Mouse (Mus musculus) cerebellum, adult 2 months (tissue): ENCODE results near the gene Slc13a4. TPM values are rescaled to one million over a fixed set of nuclear protein-coding genes. Genes with fewer than 3 reads are reported as not detected.

Experiments
- DNase-seq, 2 experiments: peaks; one replicate each; pipeline ENCODE4 v3.0.0; 2021
- H3K27ac ChIP-seq: fragments of 200-500 bp; 2 replicates; pipeline ENCODE4 v1.5.1; 2012; ENCODE audit warnings: low read length, control low read depth, inconsistent platforms; ENCODE audit not compliant: insufficient read depth
- H3K27me3 ChIP-seq: fragments of 200-500 bp; 2 replicates; pipeline ENCODE4 v1.6.1; 2012; ENCODE audit warnings: inconsistent platforms, mild to moderate bottlenecking, low read length, moderate library complexity; ENCODE audit not compliant: control insufficient read depth, insufficient read depth
- H3K4me1 ChIP-seq: fragments of 200-500 bp; 2 replicates; pipeline ENCODE4 v1.6.1; 2011; ENCODE audit warnings: low read length; ENCODE audit not compliant: control insufficient read depth, insufficient read depth
- H3K4me3 ChIP-seq: fragments of 200-500 bp; replicated peaks from 2 replicates; pipeline ENCODE3; 2011; ENCODE audit warnings: mild to moderate bottlenecking, low read depth, low read length, control low read depth; ENCODE audit not compliant: insufficient read depth
- CTCF ChIP-seq: fragments of 200-500 bp; IDR thresholded peaks from 2 replicates; pipeline ENCODE4 v1.5.1; 2011; ENCODE audit warnings: low read depth, mild to moderate bottlenecking, control low read depth, low read length, moderate library complexity, borderline replicate concordance; ENCODE audit not compliant: insufficient read depth
- POLR2A ChIP-seq: fragments of 200-500 bp; IDR thresholded peaks from 2 replicates; pipeline ENCODE4 v1.6.1; 2011; ENCODE audit warnings: low read length, control low read depth, borderline replicate concordance; ENCODE audit not compliant: insufficient read depth
- WGBS: fragments of 180-500 bp; shearing (Covaris S2); methylation state at CpG from one replicate; pipeline ENCODE4 v1.1.7; 2018; 5-methylcytosine and 5-hydroxymethylcytosine counted together
- polyA plus RNA-seq: library from polyadenylated mRNA; depleted of rRNA; stranded (reverse); fragments of >200 nt; gene quantifications from 2 replicates; pipeline ENCODE4 v1.2.3, GENCODE M21; 2012

Gene Slc13a4
- polyA plus RNA-seq, 1 experiment, result 4.9 TPM

DNA sequence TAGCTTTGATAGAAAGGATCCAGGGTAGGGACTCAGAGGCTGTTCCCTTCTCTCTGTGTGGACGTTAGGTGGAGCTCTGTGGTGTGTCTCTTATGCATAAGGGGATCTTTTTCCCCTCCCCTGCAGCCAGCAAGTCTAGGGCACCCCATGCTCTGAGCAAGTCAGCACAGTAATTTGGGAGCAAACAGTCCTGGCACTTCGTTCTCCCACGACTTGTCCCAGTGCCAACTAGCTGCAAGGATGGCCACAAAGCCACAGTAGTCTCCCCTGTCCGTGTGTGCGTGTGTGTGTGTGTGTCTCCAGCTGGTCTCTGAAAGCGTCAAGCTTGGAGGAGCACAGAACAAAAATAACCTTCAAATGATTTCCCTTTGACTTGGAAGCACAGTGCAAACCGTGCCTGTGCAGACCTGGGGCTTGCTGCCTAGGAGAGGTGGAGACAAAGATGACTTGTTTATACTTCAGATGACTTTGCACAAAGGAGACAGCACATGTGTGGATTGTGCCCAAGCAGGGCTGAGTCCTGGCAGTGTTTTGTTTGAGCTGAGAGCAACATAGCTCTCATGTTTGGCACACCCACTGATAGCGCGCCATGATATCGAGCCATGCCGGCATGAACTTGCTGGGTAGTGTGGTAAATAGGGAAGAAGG lies 19.7 kb downstream of the Slc13a4 start:
- TF ChIP-seq POLR2A, result no peak
- no peak for TF ChIP-seq CTCF
- Histone ChIP-seq H3K4me1 (peaks cover 6% of the 10 kb centered on the region; the same call in 1 of the 2 replicates), H3K27me3 (no peaks in the 10 kb centered on the region), H3K4me3 (no peak overlapping the region), H3K27ac (no peak overlapping the region)
- WGBS, result 8% methylated on average over 11 of the region's 11 CpGs
- peak; percentile 31 to 45 for DNase-seq

DNA sequence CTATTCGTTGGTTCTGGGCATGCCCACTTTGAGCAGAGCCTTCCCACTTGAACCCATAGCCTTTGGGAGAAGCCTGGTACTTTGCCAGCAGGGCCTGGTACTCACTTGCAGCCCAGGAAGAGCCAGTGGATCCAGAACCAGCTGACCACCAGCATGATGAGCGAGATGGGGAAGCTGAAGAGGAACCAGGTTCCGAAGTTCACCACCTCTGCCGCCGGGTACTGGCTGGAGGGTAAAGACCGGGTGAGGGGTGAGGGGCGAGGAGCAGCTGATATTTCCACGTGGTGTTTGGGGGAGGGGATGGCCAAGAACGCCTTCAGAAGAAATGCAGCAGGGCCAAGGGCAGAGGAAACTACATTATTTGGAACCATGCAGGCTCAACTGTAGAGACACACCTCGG lies 28.6 kb downstream of the Slc13a4 start:
- H3K27me3 ChIP-seq, result no peaks in the 10 kb centered on the region
- H3K27ac ChIP-seq, result no peak overlapping the region
- no peaks in the 10 kb centered on the region for H3K4me1 ChIP-seq
- H3K4me3 ChIP-seq, result no peak overlapping the region
- TF ChIP-seq POLR2A, result no peak
- 87% methylated on average over 10 of the region's 10 CpGs for WGBS
- no peak for DNase-seq

DNA sequence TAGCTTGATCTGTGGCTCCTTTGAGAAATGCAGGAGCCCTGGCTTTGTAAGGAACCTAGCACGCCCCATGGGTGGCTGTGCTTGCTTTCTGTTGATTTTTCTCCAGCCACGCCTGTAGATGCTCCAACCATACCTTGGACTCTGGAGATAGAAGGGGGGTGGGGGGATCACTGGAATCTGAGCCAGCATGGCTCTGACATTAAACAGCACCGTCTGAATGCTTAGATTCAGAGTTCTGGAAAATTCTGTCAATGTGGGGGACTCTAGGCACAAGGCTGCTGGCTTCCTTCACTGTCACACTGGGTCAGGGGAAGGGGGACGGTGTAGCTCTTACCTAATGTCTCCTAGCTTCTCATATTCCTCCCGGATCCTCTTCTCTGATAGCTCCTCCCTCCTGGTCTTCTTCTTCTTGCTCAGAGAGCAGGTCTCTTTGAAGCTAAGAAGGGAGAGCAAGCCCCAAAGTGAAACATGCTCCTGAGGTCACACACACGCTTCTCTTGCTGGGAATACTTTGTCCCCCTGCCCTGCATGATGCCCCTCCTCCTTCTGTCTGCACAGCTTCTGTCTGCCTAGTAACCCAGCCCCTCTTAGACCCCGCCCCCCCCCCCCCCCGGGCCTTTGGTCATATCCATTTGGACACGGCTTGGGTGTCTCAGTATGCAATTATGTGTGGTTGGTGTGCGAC lies 29.9 kb downstream of the Slc13a4 start:
- TF ChIP-seq POLR2A, result no peak
- TF ChIP-seq CTCF, result no peak
- Histone ChIP-seq H3K27me3 (no peaks in the 10 kb centered on the region), H3K27ac (no peak overlapping the region), H3K4me3 (no peak overlapping the region), H3K4me1 (no peaks in the 10 kb centered on the region)
- 44% methylated on average over 10 of the region's 10 CpGs for WGBS
- DNase-seq, result no peak

DNA sequence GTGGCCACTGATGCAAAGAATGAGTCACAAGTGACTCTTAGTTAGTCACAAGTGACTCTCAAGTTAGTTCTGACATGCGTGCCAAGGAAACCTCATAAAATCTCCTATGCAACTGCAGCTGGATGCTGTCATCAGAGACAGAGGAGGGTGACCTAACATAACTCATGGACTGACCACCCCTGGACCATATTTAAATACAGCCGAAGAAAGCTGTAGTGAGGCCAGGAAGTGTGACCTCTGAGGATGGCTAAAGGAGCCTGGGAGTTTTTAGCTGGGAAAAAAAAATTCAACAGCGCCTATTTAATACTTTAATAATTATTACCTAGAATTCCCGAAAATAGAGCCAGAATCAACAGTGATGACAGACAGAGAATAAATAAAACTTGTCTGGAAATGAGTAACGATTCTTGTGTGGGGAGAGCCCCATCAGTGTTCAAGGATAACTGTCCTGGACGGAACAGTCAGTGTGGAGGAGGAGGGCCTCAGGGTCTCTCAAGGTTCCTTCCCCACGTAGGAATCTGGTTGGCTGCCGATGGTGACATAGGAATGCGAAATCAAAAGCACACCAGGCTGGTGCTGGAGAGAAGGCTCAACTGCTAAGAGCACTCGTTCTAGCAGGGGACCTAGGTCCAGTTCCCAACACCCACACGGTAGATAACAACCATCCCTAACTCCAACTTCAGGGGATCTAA lies 34.4 kb downstream of the Slc13a4 start:
- 89% methylated on average over 11 of the region's 11 CpGs for WGBS

DNA sequence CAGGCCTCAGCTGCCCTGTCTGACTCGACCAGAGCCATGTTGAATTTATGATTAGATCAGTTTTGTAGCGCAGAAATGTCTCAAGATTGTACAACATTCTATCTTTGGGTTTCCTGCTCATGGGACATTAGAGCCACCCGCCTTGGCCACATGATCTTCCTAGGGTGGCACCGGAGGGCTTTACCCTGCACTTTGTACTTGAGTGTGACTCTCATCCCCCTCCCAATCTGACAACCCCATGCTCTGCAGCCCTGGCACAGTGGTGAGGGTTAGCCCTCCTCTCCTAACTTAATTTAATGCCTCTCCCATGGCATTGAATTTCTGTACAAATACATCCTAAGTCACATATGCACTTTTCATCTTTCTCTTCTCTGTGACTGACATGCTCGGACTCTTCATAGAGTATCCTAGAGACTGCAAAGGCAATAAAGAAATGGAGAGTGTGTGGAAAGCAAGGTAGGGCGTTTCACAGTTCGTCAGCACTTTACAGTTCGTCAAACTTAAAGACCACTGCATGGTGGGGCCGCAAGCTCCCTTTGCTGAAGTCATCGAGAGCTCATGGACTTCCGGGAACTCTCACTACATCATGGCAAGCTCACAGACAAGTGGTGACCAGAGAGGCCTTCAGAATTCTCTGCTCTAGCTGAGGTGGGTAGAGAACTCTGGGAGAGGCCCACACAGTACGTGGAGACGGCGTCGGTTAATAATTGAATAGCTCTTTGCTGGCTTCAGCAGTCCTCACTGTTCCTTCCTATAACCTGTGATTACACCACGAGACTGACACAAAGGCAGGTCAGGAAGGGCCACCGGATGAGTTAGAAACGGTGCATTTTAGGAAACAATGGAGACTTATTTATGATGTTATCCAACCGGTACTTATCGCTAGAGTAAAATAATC lies 35.8 kb downstream of the Slc13a4 start:
- DNase-seq, result no peak
- H3K4me1 ChIP-seq, result 0 out of 2 replicates have a peak, but pooled peaks cover 3% of the 10 kb centered on the region
- WGBS, result 82% methylated on average over 20 of the region's 20 CpGs
- no peaks in the 10 kb centered on the region for H3K27me3 ChIP-seq
- H3K27ac ChIP-seq, result no peak overlapping the region
- no peak for TF ChIP-seq CTCF
- TF ChIP-seq POLR2A, result no peak
- H3K4me3 ChIP-seq, result no peak overlapping the region

More for the DNA sequence above, 34.4 kb downstream of the Slc13a4 start:
- H3K4me3 ChIP-seq, result no peak overlapping the region
- 0 out of 2 replicates have a peak, but pooled peaks cover 3% of the 10 kb centered on the region for H3K4me1 ChIP-seq
- no peaks in the 10 kb centered on the region for H3K27me3 ChIP-seq
- TF ChIP-seq POLR2A (no peak), CTCF (no peak)
- H3K27ac ChIP-seq, result no peak overlapping the region
- DNase-seq, result no peak

DNA sequence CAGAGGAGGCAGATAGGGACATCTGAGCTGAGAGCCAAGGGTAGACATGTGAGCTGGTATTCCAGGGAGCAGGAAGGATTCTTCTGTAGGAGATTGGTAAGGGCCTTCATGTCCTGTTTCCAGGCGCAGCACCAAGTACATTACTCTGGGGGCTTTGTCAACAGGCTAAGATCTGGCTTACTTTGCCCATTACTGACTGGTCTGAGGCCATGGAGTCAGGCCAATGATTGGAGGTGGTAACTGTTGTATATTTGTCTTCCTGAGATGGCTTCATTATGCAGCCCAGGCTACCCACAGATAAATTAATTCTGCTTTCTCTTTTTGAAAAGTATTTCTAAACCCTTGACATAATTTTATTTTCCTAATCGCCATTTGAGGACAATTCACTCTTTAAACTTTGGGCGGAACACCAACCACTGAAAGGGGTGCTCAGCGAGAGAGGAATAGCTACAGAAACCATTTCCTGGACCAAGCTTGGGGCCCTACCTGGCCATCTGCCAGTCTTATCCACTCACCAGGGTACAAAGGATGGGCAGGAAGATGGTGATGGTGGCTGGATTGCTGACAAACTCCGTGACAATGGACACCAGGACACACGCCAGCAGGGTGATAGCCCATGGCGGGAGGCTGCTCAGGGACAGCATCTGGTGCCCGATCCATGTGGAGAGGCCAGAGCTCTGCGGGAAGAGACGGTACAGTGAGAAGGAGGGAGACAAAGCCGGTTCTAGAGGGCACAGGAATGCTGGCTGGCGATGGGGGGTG lies 36.7 kb downstream of the Slc13a4 start:
- Histone ChIP-seq H3K27me3 (no peaks in the 10 kb centered on the region), H3K4me1 (0 out of 2 replicates have a peak, but pooled peaks cover 3% of the 10 kb centered on the region), H3K4me3 (no peak overlapping the region), H3K27ac (no peak overlapping the region)
- 15% methylated on average over 12 of the region's 12 CpGs for WGBS
- TF ChIP-seq CTCF, result no peak
- TF ChIP-seq POLR2A, result no peak
- DNase-seq, result peak; percentile 33 to 54

DNA sequence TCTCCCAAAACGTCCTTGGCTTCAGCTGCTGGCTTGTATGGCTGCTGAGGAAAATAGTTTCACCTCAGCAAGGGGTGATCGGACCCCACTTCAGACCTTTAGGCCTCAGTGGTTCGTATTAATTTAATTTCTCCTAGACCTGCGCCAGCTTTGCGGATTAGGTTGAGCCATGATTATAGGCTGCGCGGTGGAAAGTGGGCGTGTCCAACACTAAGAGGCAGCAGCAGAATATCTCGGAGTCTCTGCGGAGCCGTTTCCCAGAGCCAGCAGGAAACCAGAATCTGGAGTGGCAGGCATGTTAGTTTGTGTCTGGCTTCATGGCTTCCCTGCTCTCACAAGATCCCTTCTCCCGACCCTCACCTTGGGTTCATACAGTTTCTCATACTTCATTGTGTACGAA lies 38.3 kb downstream of the Slc13a4 start:
- Histone ChIP-seq H3K4me1 (0 out of 2 replicates have a peak, but pooled peaks cover 3% of the 10 kb centered on the region), H3K27ac (no peak overlapping the region), H3K27me3 (no peaks in the 10 kb centered on the region), H3K4me3 (no peak overlapping the region)
- 81% methylated on average over 13 of the region's 13 CpGs for WGBS
- TF ChIP-seq POLR2A (no peak), CTCF (no peak)
- no peak for DNase-seq
